Mouse (Mus musculus): ENCODE measurements around the gene Zfp366.

DNA sequence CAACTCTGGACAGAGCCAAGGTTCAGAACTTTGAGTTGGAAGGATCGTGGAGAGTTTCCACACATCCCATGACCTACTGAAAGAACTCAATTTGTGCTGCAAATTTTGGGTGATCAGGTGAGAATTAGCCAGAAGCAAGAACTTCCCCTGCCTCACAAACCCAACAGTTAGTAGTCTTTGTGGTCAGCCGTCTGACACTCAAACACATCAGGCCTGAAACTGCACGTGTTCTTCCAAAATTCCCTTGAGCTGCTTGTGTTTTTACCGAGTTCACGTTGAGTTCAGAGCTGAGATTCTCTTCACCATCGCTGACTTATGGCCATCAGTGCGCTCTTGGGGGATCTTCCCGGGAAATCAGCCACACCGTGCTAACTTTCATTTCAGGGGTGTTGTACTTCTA lies 22.6 kb downstream of the Zfp366 start:
- TF ChIP-seq CTCF (IDR thresholded peaks at IDR 0.05; ENCODE audit: extremely low read depth, insufficient read depth, low read length) (no peak), POLR2A (IDR thresholded peaks at IDR 0.05; ENCODE audit: extremely low read depth, insufficient read depth, low read length) (no peak)

Measured in cortical plate, adult 2 months (tissue).